Mouse (Mus musculus) thymus, adult 18-20 months (tissue): Measurements from ENCODE around the gene Obox3.
"Not testable (repeated sequence)": the region's sequence is repeated elsewhere in the genome, so short reads cannot be mapped to it uniquely, and the experiment has no call there.

Experiments
- DNase-seq, 2 experiments: peaks; one replicate each; pipeline ENCODE4 v3.0.0; 2022; ENCODE audit warnings: mixed read lengths in 2 of 2

Gene Obox3

GRCm38 (mm10) chr7:15639802-15640201 lies at the start of gene Obox3:
Gene Obox3 (minus strand): TSS chr7:15639902.
- not testable (repeated sequence) for DNase-seq

- DNase-seq = not testable (repeated sequence)
These were observed 130.3 kb downstream of the Obox3 start for GRCm38 (mm10) chr7:15509411-15509810.
